Mouse (Mus musculus) kidney, embryonic 14.5 days (tissue): ENCODE measurements around the gene Hpca. TPM values are rescaled to one million over a fixed set of nuclear protein-coding genes. Genes with fewer than 3 reads are reported as not detected.

ENCODE experiments used
- ATAC-seq: fragments of 200-750 bp; cut with Nextera tagmentation; 2 replicates; pipeline ENCODE4 v1.8.0; 2017; ENCODE audit warnings: moderate number of reproducible peaks, mild to moderate bottlenecking, moderate TSS enrichment, moderate library complexity; ENCODE audit not compliant: low FRiP score, low TSS enrichment
- H3K27ac ChIP-seq: fragments of 300-500 bp; sonication (generic); 2 replicates; pipeline ENCODE4 v1.5.1; 2014; ENCODE audit warnings: low read depth, mild to moderate bottlenecking, low read length, moderate library complexity, mixed read lengths
- H3K27me3 ChIP-seq: fragments of 300-500 bp; sonication (generic); 2 replicates; pipeline ENCODE4 v1.6.1; 2014; ENCODE audit warnings: mild to moderate bottlenecking, low read length; ENCODE audit not compliant: control insufficient read depth, insufficient read depth
- H3K36me3 ChIP-seq: fragments of 300-500 bp; sonication (generic); 2 replicates; pipeline ENCODE4 v1.6.1; 2014; ENCODE audit warnings: low read length, mixed read lengths; ENCODE audit not compliant: control insufficient read depth, insufficient read depth
- H3K4me1 ChIP-seq: fragments of 300-500 bp; sonication (generic); 2 replicates; pipeline ENCODE4 v1.6.1; 2014; ENCODE audit warnings: low read length, mixed read lengths; ENCODE audit not compliant: control insufficient read depth, insufficient read depth
- H3K4me2 ChIP-seq: fragments of 300-500 bp; sonication (generic); replicated peaks from 2 replicates; pipeline ENCODE4 v1.6.1; 2014; ENCODE audit warnings: low read depth, mild to moderate bottlenecking, low read length
- H3K4me3 ChIP-seq: fragments of 300-500 bp; sonication (generic); 2 replicates; pipeline ENCODE4 v1.5.1; 2014; ENCODE audit warnings: mild to moderate bottlenecking, low read length
- H3K9ac ChIP-seq: fragments of 300-500 bp; sonication (generic); 2 replicates; pipeline ENCODE4 v1.6.1; 2014; ENCODE audit warnings: low read depth, mild to moderate bottlenecking, low read length, moderate library complexity
- H3K9me3 ChIP-seq: fragments of 300-500 bp; sonication (generic); 2 replicates; pipeline ENCODE4 v1.6.1; 2016; ENCODE audit warnings: low read length; ENCODE audit not compliant: control insufficient read depth
- WGBS: fragments of 180-500 bp; shearing (Covaris S2); extraction: QIAGEN DNeasy Blood & Tissue Kit; methylation state at CpG from one replicate; pipeline ENCODE4 v1.1.7; 2014; 5-methylcytosine and 5-hydroxymethylcytosine counted together
- polyA plus RNA-seq: library from polyadenylated mRNA; unstranded; fragments of >200 nt; fragmentation: Nextera tagmentation; extraction: Ambion mirVana; gene quantifications from 2 replicates; pipeline ENCODE4 v1.2.1, GENCODE M21; 2014

The Hpca gene
- polyA plus RNA-seq, 1 experiment from 2014 or later = 0.83 TPM

DNA sequence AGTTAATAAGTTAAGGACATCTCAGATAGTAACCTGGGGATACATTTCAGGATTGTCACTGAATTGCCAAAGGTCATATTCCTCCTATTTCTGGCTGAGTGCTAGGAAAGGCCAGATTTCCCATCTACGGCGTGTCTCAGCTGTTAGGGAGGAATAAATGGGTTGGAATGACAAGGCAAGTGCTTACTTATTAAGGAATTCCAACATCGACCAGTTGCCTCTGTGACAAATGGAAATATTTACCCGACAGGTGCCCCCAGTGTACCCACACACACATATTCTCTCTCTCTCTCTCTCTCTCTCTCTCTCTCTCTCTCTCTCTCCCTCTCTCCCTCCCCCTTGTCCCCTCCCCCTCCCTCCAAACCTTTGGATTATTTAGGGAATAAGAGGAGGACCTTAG lies 24.1 kb upstream of the Hpca start:
- H3K9me3 ChIP-seq = no peaks in the 10 kb centered on the region
- H3K27me3 ChIP-seq = no peaks in the 10 kb centered on the region
- H3K9ac ChIP-seq = no peak overlapping the region
- H3K27ac ChIP-seq = no peak overlapping the region
- H3K4me2 ChIP-seq = no peak overlapping the region
- H3K36me3 ChIP-seq = peaks cover 24% of the 10 kb centered on the region
- ATAC-seq = no peak
- WGBS = 82% methylated on average over 4 of the region's 4 CpGs
- H3K4me3 ChIP-seq = no peak overlapping the region
- no peaks in the 10 kb centered on the region for H3K4me1 ChIP-seq

DNA sequence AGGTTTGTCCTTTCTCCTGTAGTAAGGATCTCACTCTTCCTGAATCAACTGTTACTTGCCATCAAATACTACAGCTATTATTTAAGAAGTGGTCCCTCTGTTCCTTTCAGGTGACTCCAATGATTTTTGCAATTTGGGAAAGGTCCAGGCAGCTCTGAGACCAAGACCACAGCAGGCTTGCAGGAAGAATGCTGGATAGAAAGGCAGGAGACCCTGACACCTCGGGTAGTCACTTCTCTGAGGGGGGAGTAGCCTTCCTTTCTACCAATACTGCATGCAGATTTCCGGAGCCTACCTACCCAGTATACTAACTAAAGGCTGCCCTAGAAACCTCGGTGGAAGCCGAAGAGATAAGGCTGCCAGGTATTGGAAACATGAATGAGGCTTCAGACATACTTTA lies 23.6 kb upstream of the Hpca start:
- Histone ChIP-seq H3K36me3 (peaks cover 19% of the 10 kb centered on the region), H3K4me1 (no peaks in the 10 kb centered on the region), H3K27ac (no peak overlapping the region), H3K9ac (no peak overlapping the region), H3K4me3 (no peak overlapping the region), H3K4me2 (no peak overlapping the region), H3K9me3 (no peaks in the 10 kb centered on the region), H3K27me3 (no peaks in the 10 kb centered on the region)
- ATAC-seq = no peak
- 72% methylated on average over 4 of the region's 4 CpGs for WGBS

DNA sequence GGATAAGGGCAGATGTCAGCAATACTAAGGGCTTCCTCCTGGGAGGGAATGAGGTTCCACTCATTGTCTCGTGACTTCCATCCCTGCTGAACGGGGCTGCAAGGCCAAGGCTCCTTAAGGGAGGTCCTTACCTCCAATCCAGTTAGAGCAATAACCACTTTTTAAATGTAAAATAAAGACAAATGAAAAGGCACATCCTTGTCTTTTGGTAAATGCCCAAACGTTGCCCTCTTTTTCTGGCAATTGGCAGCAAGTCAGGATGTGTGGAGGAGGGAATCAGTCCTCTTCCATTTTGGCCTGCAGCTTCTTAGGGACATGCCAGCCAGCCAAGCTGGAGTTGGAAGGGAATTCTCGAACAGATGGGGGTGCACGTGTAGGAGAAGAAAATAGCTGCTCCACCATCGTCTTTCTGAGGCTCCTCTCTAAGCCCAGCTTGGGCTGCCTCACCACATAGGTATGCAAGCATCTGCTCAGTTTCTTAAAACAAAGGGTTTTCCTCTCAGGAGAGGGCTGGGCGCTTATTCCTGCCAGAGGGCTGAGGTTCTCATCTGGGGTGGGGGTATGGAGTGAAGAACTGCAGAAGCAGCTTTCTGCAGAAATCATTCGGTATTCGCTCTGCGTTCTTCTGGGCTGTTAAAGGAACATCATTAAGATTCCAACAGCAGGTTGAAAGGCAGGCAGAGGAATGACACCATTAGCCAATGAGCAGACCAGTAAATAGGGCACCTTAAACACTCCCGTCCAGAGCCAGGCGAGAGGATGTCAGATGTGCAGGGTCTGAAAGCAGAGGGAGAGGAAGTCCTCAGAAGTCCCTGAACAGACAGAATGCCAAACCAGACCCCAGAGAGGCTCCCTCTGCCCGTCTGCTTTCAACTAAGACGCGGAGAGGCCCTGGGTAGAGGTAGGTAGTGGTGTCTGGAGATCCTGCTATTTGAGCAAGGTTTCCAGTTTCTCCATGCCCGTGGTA lies 22.8 kb upstream of the Hpca start:
- 54% methylated on average over 16 of the region's 16 CpGs for WGBS
- H3K27ac ChIP-seq = no peak overlapping the region
- no peaks in the 10 kb centered on the region for H3K27me3 ChIP-seq
- H3K4me3 ChIP-seq = no peak overlapping the region
- no peaks in the 10 kb centered on the region for H3K9me3 ChIP-seq
- H3K9ac ChIP-seq = no peak overlapping the region
- H3K4me1 ChIP-seq = peaks cover 4% of the 10 kb centered on the region; the same call in 1 of the 2 replicates
- no peak overlapping the region for H3K4me2 ChIP-seq
- peaks cover 12% of the 10 kb centered on the region for H3K36me3 ChIP-seq
- ATAC-seq = no peak

DNA sequence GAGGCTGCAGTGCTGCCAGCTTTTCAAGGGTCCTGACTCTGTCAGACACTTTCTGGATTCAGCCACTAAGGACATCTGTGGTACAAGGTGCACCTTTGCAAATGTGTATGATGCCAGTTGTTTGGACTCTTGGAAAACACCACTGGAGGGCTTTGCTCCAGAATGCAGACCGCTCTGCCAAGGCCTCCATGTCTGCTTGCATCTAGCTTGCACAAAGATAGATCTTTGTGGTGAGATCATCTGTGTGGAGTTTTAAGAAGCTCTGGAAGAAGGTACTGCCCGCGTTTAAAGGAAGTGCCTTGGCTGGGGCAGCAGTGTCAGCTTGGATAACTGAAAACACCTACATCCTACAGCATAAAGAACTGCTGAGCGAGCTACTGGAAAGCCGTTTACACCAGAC lies 21.7 kb upstream of the Hpca start:
- Histone ChIP-seq H3K4me2 (no peak overlapping the region), H3K9ac (no peak overlapping the region), H3K27ac (no peak overlapping the region), H3K9me3 (no peaks in the 10 kb centered on the region), H3K4me3 (no peak overlapping the region), H3K27me3 (no peaks in the 10 kb centered on the region), H3K36me3 (peaks cover 2% of the 10 kb centered on the region; the same call in 1 of the 2 replicates), H3K4me1 (peaks cover 7% of the 10 kb centered on the region; the same call in 1 of the 2 replicates)
- WGBS = 84% methylated on average over 5 of the region's 5 CpGs
- no peak for ATAC-seq

DNA sequence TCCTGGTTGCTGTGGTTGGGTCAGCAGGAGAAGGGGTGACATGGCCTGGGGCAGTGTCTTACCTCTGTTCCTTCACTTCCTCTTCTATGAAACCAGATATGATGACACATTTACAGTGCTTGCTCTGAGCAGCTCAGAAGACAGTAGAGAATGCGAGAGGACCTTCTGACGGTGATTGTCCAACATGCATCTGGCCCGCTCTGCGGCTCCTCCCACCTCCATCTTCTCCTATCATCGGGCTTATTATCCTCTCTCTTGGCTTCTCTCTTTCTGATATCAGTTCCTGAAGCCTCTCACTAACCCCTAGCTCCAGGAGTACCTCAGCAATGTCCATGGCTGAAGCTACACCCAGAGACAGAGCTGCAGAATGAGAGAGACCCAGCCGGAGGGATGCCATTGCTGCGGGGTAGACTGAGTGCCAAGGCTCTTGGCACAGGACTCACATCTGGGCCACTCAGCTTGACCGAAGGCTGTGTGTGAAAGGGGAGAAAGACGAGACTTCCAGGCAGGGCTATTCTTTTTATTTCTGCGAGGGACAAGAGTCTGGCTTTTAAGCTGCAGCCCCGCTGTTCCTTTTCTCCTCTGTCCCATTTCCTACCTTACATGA lies 20.7 kb upstream of the Hpca start:
- no peak overlapping the region for H3K9ac ChIP-seq
- 86% methylated on average over 11 of the region's 11 CpGs for WGBS
- ATAC-seq = no peak
- no peaks in the 10 kb centered on the region for H3K9me3 ChIP-seq
- H3K4me3 ChIP-seq = no peak overlapping the region
- H3K27me3 ChIP-seq = no peaks in the 10 kb centered on the region
- H3K36me3 ChIP-seq = no peaks in the 10 kb centered on the region
- H3K4me1 ChIP-seq = peaks cover 7% of the 10 kb centered on the region; the same call in 1 of the 2 replicates
- no peak overlapping the region for H3K4me2 ChIP-seq
- H3K27ac ChIP-seq = no peak overlapping the region

DNA sequence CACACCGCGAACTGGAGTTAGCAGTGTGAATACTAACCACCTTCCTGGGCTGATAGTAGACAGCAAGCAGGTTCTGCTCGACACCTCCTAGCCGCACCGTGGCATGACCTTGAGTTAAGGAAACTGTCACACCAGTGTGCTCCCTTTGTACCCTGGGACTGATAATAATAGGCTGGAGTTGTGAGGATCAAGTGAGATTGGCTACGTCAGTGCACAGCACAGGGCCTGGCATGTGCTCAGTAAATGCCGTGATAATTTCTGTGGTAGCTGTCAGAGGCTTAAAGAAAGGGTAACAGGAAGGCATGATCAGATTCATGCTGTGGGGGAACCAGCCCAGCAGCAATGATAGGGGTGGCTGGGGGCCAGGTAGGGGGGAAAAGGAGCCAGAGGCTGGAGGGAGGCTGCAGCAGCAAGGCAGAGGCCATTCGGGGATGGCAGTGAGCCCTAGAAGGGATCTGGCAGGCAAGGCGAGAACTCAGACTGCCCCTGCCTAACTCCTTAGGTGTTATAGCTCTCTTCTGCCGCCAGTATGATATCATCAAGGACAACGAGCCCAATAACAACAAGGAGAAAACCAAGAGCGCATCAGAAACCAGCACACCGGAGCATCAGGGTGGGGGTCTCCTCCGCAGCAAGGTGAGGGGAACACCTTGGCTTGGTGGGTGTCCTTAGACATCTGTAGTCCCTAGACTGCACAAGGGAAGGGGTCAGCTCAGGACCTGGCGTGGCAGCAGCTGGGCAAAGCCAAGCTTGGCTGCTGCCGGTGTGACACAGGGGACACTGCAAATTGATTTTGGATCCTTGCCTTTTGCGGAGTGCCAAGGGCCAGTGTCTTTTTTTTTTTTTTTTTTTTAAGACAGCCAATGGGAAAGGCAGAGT lies 20.0 kb upstream of the Hpca start:
- no peak for ATAC-seq
- H3K27me3 ChIP-seq = no peaks in the 10 kb centered on the region
- 78% methylated on average over 17 of the region's 17 CpGs for WGBS

DNA sequence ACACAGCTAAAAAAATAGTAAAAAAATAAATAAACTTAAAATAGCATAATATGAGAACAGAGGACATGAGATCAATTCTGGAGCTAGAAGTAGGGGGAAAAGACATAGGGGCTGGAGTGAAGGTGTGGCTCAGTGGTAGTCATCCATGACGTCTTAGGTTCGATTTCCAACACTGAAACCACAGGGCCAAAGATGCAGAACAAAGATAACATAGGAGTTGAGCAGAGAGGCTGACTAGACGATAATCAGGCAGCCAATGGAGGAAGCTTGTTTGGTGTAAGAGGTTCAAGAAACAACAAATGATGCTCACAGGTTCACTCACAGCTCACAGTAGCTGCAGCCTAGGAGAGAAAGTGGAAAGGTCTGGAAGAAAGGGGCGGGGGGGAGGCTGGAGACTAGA lies 19.0 kb upstream of the Hpca start:
- no peak overlapping the region for H3K27ac ChIP-seq
- peaks cover under 1% of the 10 kb centered on the region; the same call in 1 of the 2 replicates for H3K27me3 ChIP-seq
- H3K9ac ChIP-seq = no peak overlapping the region
- no peak overlapping the region for H3K4me2 ChIP-seq
- ATAC-seq = no peak
- no peaks in the 10 kb centered on the region for H3K36me3 ChIP-seq
- H3K9me3 ChIP-seq = no peaks in the 10 kb centered on the region
- H3K4me1 ChIP-seq = peaks cover 7% of the 10 kb centered on the region; the same call in 1 of the 2 replicates
- 62% methylated on average over 4 of the region's 4 CpGs for WGBS
- H3K4me3 ChIP-seq = no peak overlapping the region

More for the DNA sequence above, 20.0 kb upstream of the Hpca start:
- Histone ChIP-seq H3K27ac (no peak overlapping the region), H3K4me1 (peaks cover 7% of the 10 kb centered on the region; the same call in 1 of the 2 replicates), H3K9ac (no peak overlapping the region), H3K36me3 (no peaks in the 10 kb centered on the region), H3K9me3 (no peaks in the 10 kb centered on the region), H3K4me2 (no peak overlapping the region), H3K4me3 (no peak overlapping the region)

DNA sequence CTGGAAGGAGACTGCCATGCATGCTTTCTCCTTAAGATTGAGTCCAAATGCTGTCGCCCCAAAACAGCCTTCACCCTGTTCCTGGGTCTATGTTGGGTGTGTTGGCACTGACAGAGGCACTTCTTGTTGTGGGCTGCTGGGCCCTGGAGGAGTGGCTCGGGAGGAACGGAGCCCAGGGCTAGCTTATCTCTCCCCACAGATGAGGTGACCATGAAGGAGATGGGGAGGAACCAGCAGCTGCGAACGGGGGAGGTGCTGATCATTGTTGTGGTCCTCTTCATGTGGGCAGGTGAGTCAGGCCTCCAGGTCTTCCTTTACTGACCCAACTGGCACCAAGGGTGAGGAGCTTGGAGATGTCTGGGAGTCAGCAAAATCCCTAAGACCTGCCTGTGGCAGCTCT lies 17.8 kb upstream of the Hpca start:
- peaks cover 12% of the 10 kb centered on the region; the same call in 1 of the 2 replicates for H3K4me1 ChIP-seq
- H3K4me2 ChIP-seq = no peak overlapping the region
- no peak overlapping the region for H3K27ac ChIP-seq
- H3K27me3 ChIP-seq = peaks cover 3% of the 10 kb centered on the region
- H3K9me3 ChIP-seq = no peaks in the 10 kb centered on the region
- no peaks in the 10 kb centered on the region for H3K36me3 ChIP-seq
- 83% methylated on average over 5 of the region's 5 CpGs for WGBS
- H3K9ac ChIP-seq = no peak overlapping the region
- ATAC-seq = no peak
- H3K4me3 ChIP-seq = no peak overlapping the region
